Mouse (Mus musculus) spleen, postnatal 4 days (tissue): ENCODE results near the gene Rgl1.
A peak's percentile ranks its signal among the peaks of the same experiment; 100 is the strongest.

Experiments used
- DNase-seq, 2 experiments: peaks; one replicate each; pipeline ENCODE4 v3.0.0; 2022; ENCODE audit warnings: low spot score in 2 of 2

The Rgl1 gene

GRCm38 (mm10) chr1:152766032-152766772, at the start of gene Rgl1, which contains the start of gene Arpc5:
Gene Rgl1, minus strand, starts transcription at chr1:152766351.
Gene Arpc5, plus strand, starts transcription at chr1:152766542.
- DNase-seq, result peak; percentile 95 to 98

GRCm38 (mm10) chr1:152815265-152815701, 49.1 kb upstream of the Rgl1 start:
- DNase-seq, result peak in 1 of 2 experiments; percentile 38

GRCm38 (mm10) chr1:152810533-152811439, 44.6 kb upstream of the Rgl1 start:
- DNase-seq, result no peak

- no peak for DNase-seq
Observed at GRCm38 (mm10) chr1:152809541-152810252, 43.5 kb upstream of the Rgl1 start.

- DNase-seq, result no peak
Observed at GRCm38 (mm10) chr1:152808392-152808680, 42.2 kb upstream of the Rgl1 start.

- DNase-seq, result peak; percentile 28 to 68
Observed at GRCm38 (mm10) chr1:152807619-152808391, 41.7 kb upstream of the Rgl1 start.

- DNase-seq, result no peak
Observed at GRCm38 (mm10) chr1:152804907-152805306, 38.8 kb upstream of the Rgl1 start.

GRCm38 (mm10) chr1:152800633-152801176, 34.6 kb upstream of the Rgl1 start:
- no peak for DNase-seq

- DNase-seq, result no peak
Observed at GRCm38 (mm10) chr1:152799897-152800296, 33.7 kb upstream of the Rgl1 start, which contains the start of gene Ncf2. Gene Ncf2, plus strand, starts transcription at chr1:152800194.

- DNase-seq, result no peak
Observed at GRCm38 (mm10) chr1:152798125-152798524, 32.0 kb upstream of the Rgl1 start.

GRCm38 (mm10) chr1:152796683-152797263, 30.6 kb upstream of the Rgl1 start:
- no peak for DNase-seq

- no peak for DNase-seq
Observed at GRCm38 (mm10) chr1:152795688-152796255, 29.6 kb upstream of the Rgl1 start.

GRCm38 (mm10) chr1:152793495-152794130, 27.5 kb upstream of the Rgl1 start:
- DNase-seq, result no peak

GRCm38 (mm10) chr1:152792736-152793494, 26.8 kb upstream of the Rgl1 start:
- DNase-seq, result no peak

- no peak for DNase-seq
Observed at GRCm38 (mm10) chr1:152791269-152791668, 25.1 kb upstream of the Rgl1 start.

GRCm38 (mm10) chr1:152790821-152791220, 24.7 kb upstream of the Rgl1 start:
- no peak for DNase-seq

GRCm38 (mm10) chr1:152790254-152790653, 24.1 kb upstream of the Rgl1 start:
- DNase-seq, result peak; percentile 59 to 71

GRCm38 (mm10) chr1:152788121-152788660, 22.0 kb upstream of the Rgl1 start:
- no peak for DNase-seq

- DNase-seq, result peak in 1 of 2 experiments; percentile 36
Observed at GRCm38 (mm10) chr1:152786953-152787352, 20.8 kb upstream of the Rgl1 start.
